Mouse (Mus musculus): Measurements from ENCODE around the gene Gm3646. TPM values are rescaled to one million over a fixed set of nuclear protein-coding genes. Genes with fewer than 3 reads are reported as not detected.

Gm3646 gene
- not detected for polyA plus RNA-seq (2021)

DNA sequence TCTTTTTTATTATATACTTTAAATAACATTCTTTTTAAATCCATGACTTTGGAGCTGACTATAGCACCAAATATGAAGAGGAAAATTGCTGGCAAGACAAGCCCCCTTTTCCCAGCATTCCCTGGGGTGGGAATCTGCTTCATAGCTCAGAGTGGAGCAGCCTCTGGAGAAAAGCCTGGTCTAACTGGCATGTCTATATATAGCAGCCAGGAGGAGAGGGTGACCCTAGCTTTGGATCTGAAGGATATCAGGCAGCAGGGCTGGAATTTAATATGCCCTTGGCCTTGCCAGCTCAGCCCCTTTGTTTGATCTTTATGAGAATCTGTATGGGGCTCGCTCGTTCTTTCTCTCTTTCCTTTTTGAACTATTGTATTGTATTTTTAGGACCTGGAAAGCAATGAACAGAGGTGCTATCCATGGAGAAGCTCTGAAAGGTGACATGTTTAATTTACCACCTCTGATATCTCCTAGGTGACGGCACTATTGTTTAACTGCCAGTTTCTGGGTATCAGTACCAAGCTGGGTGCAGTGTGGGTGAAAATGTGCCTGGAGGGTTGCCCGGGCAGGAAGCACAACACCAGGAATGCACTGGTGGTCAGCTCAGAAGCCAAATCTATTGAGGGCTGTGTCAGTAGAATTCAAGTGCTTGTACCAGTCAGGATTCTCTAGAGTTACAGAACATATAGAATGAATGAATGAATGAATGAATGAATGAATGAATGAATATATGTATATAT lies at the start of gene Gm3646:
Gm3646 (minus strand) TSS at position 90 of the 737 bp plus-strand sequence.
- no peaks in the 10 kb centered on the region for H3K27me3 ChIP-seq
- ATAC-seq (no peak), DNase-seq (ENCODE audit: low read depth, low spot score) (no peak)
- in situ Hi-C loops (cut with MboI; ENCODE audit: low pct_unique_long_range_greater_than_20kb), result no loop called here
- POLR2A ChIA-PET, result no interaction called here
- CTCF ChIA-PET, result interaction anchor here (1.5 kb wide), 1 partner anchor 15 kb away, joined by 4 read pairs; no protein-coding TSS in a partner anchor
- no peak for TF ChIP-seq CTCF (IDR thresholded peaks at IDR 0.05)

DNA sequence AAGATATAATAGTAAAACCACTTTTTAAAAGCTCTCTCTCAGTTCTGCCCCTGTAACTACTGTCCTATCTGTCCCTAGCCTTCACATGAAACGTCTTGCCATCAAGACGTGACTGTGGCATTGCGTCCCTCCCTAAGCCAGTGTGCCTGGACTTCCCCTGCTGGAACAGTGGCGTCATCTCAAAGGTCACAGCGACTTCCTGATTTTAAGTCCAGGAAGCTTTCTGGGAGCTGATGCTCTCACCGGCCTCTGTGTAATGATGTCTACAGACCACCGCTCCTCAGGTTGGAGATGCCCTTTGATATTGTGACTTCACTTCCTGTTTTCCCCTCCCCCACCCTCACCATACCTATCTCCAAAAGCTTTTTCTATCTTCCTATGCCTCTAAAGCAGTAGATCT lies 41.9 kb upstream of the Gm3646 start:
- TF ChIP-seq CTCF (IDR thresholded peaks at IDR 0.05), result no peak
- ChIA-PET CTCF (no interaction called here), POLR2A (interaction anchor here (0.5 to 0.6 kb wide), 2 partner anchors 16 to 380 kb away, joined by 3 read pairs; no protein-coding TSS in a partner anchor)
- in situ Hi-C loops (cut with MboI; ENCODE audit: low pct_unique_long_range_greater_than_20kb), result no loop called here
- ATAC-seq (no peak), DNase-seq (ENCODE audit: low read depth, low spot score) (no peak)
- no peaks in the 10 kb centered on the region for H3K27me3 ChIP-seq

DNA sequence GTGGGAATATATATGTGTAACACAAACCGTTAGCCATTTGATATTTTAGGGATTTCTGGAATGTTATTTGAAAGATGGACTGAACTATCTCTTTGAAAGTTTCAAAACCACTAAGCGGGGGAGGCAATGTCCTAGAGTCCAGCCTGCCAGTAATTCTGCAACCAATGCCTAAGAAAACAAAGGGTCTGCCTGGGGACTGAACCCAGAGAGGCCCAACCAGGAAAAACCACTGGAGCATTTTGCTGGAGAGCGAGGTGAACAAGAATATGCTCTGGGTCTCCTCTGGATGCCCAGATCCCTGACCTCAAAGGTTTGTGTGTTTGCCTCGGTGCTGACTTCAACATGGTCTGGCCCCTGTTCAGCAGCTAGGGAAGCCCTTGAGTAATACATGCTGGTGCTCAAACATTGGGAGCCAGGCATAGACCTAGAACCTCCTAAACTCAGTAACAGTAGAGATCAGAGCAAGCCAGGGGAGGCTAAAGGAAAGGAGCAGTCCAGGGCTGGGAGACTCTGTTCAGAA lies 41.0 kb upstream of the Gm3646 start:
- ATAC-seq (no peak), DNase-seq (ENCODE audit: low read depth, low spot score) (no peak)
- in situ Hi-C loops (cut with MboI; ENCODE audit: low pct_unique_long_range_greater_than_20kb), result no loop called here

DNA sequence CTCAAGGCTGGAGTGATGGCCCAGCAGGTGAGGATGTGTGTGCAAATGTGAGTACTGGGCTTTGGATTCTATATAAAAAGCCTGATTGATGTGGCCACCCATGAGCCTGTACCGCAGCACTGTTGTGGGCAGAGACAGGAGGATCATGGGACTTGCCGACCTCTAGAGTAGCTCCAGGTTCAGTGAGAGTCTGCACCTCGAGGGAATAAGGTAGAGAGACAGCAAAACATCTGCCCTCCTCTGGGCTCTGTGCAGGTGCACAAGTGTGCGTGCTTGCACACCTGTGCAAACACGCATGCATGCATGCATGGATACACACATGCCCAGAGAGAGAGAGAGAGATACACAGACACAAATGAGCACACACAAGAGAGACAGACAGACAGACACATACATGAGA lies 38.2 kb upstream of the Gm3646 start:
- ChIA-PET CTCF (interaction anchor here (1.2 kb wide), 1 partner anchor 11 kb away, joined by 3 read pairs; no protein-coding TSS in a partner anchor), POLR2A (no interaction called here)
- no peaks in the 10 kb centered on the region for H3K27me3 ChIP-seq
- ATAC-seq (no peak), DNase-seq (ENCODE audit: low read depth, low spot score) (no peak)
- in situ Hi-C loops (cut with MboI; ENCODE audit: low pct_unique_long_range_greater_than_20kb), result no loop called here
- no peak for TF ChIP-seq CTCF (IDR thresholded peaks at IDR 0.05)

More for the DNA sequence above, 41.0 kb upstream of the Gm3646 start:
- CTCF ChIA-PET, result no interaction called here
- no peak for TF ChIP-seq CTCF (IDR thresholded peaks at IDR 0.05)
- POLR2A ChIA-PET, result interaction anchor here (0.6 kb wide), 1 partner anchor 59 kb away, joined by 5 read pairs; no protein-coding TSS in a partner anchor
- H3K27me3 ChIP-seq, result no peaks in the 10 kb centered on the region

DNA sequence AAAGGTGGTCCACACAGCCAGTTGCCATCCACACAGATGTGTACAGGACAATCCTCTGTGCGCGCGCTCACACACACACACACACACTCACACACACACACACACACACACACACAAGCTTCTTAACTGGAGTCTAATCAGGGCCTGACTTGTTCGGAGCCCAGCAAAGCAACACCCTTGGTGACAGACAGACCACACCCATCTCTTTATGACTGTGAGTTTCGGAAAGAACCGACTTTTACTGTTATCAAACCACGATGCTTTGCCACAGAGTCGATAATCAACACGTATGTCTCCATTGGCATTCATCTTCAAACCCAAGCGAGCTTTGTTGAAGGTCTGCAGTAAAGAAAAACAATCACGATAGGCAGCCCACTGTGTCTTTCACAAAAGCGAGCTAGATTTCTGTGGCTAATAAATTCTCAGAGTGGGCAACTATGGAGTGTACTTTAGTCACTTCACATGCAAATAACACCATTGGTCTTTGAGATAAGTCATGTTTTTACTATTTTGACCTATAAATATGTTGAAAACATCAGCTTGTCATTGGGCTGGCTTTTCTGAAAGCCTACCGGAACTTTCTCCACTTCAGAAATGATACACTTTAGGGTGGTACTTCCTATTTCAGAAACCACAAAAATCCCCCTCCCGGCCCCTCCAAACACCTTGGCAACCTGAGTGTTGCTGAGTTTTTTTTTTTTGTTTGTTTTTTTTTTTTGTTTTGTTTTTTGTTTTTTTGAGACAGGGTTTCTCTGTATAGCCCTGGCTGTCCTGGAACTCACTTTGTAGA lies 37.3 kb upstream of the Gm3646 start:
- ChIA-PET CTCF (interaction anchor here (0.8 kb wide), 1 partner anchor 51 kb away, joined by 3 read pairs; no protein-coding TSS in a partner anchor), POLR2A (no interaction called here)
- DNase-seq (ENCODE audit: low read depth, low spot score) (no peak), ATAC-seq (no peak)
- no peaks in the 10 kb centered on the region for H3K27me3 ChIP-seq
- in situ Hi-C loops (cut with MboI; ENCODE audit: low pct_unique_long_range_greater_than_20kb), result no loop called here
- TF ChIP-seq CTCF (IDR thresholded peaks at IDR 0.05), result no peak

DNA sequence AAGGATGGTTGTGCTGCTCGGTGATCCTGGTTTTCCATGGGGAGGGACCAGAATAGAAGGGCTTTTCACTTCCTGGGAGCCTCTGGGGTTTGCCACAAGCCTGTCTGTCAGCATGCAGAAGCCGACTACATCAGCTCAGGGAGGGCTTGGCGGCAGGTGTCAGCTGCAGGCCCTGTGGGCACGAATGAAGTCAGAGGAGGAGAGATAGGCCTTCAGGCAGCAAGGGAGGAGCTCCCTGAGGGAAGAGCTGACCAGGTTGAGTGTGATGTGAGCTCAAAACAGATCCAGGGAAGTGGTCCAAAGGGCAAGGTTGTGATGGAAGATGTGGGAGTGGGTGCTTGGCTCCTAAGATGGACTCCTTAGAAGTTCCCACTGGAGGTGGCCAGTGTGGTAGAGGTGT lies 35.7 kb upstream of the Gm3646 start:
- in situ Hi-C loops (cut with MboI; ENCODE audit: low pct_unique_long_range_greater_than_20kb), result no loop called here
- H3K27me3 ChIP-seq, result no peaks in the 10 kb centered on the region
- no peak for TF ChIP-seq CTCF (IDR thresholded peaks at IDR 0.05)
- no peak for ATAC-seq
- CTCF ChIA-PET, result no interaction called here
- no peak for DNase-seq (ENCODE audit: low read depth, low spot score)
- POLR2A ChIA-PET, result no interaction called here

DNA sequence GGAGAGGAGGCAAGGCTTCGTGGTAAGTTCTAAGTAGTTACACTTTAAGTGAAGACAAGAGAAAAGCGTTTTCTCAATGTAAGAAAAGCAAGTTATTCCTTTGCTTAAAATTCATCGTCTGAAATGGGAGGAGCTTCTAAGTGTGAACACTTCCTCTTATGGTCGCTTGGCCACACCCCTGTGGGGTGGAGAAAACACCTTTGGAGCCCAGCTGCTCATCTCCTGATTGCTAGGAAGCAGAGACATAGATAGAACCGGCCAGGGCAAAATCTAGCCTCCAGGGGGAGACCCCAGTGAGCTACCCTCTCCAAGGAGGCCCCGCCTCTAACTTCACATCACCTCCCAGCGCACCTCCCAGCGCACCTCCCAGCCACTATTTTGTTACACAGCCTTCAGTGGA lies 34.7 kb upstream of the Gm3646 start:
- in situ Hi-C loops (cut with MboI; ENCODE audit: low pct_unique_long_range_greater_than_20kb), result no loop called here
- DNase-seq (ENCODE audit: low read depth, low spot score), result no peak
- ChIA-PET POLR2A (no interaction called here), CTCF (no interaction called here)
- no peaks in the 10 kb centered on the region for H3K27me3 ChIP-seq
- ATAC-seq, result no peak
- TF ChIP-seq CTCF (IDR thresholded peaks at IDR 0.05), result no peak

DNA sequence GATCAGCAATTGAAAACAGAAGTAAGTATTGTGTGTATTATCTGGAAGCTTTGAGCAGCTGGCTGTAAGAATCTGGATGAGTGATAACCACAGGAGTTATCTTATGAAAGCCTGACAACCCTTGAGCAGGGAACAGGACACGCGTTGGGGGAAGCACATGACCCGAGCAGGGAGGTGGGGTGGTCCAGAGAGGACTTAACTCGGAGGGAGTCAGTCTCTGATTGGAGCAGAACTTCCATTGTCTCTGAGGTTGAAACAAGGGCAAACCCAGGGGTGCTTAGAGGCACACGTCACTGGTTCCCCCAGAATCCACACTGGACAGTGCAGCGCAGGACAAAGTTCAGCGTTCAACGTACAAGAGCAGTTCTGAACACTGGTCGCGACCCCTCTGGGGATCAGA lies 34.1 kb upstream of the Gm3646 start:
- in situ Hi-C loops (cut with MboI; ENCODE audit: low pct_unique_long_range_greater_than_20kb), result no loop called here
- no peak for ATAC-seq
- no peak for DNase-seq (ENCODE audit: low read depth, low spot score)
- TF ChIP-seq CTCF (IDR thresholded peaks at IDR 0.05), result no peak
- H3K27me3 ChIP-seq, result peaks cover 3% of the 10 kb centered on the region
- ChIA-PET CTCF (no interaction called here), POLR2A (no interaction called here)

DNA sequence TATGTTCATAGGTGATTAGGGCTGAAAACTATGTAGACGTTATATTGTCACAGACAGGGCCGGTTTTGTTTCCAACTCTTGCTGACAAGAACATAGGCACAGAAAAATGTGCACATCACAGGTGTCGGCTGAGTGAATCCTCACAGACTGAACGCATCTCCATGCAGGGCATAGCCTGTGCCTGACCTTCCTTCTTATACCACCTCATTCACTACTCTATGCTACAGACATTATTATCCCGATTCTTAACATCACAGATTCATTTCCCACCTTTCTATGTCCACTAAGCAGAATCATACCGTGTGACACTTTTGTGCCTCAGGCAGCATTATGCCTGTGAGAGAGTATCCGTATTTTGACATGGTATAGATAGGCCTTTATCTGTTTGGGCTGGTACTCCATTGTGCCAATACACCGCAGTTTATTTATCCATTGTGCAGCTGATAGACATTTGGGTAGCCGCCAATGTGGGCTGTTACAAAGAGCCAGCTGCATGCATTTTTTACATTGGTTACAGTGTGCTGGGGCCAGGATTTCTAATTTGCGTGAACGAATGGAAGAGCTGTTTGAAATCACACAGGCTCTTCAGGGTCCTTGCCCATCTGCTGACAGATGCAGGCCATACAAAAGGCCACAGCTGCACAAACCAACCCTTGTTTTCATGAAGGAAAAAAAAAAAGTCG lies 33.5 kb upstream of the Gm3646 start:
- H3K27me3 ChIP-seq, result peaks cover 4% of the 10 kb centered on the region
- ChIA-PET CTCF (no interaction called here), POLR2A (no interaction called here)
- no peak for TF ChIP-seq CTCF (IDR thresholded peaks at IDR 0.05)
- in situ Hi-C loops (cut with MboI; ENCODE audit: low pct_unique_long_range_greater_than_20kb), result no loop called here
- ATAC-seq, result no peak
- no peak for DNase-seq (ENCODE audit: low read depth, low spot score)

DNA sequence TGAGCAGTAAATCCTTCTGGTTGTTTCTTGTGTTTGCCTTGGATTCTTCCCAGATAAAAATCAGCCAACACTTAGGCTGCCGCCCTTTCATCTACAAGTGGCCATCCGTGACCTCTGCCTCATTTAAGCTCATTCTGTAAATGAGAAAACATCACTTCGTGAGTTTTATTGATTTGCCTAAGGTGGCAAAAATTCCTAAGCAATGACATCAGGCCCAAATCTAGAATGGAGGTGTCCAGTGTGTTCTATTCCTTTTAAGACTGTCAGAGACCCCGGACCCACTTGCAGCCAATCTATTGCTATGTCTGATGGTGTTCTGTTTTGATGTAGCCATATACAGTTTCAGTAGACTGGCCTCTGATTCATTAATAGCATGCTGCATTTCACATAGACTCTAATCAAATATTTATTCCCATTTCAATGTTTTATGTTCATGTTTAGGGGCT lies 26.5 kb upstream of the Gm3646 start:
- ChIA-PET POLR2A (no interaction called here), CTCF (interaction anchor here (1.1 kb wide), 1 partner anchor 13 kb away, joined by 3 read pairs; no protein-coding TSS in a partner anchor)
- ATAC-seq, result no peak
- no peak for DNase-seq (ENCODE audit: low read depth, low spot score)
- peaks cover 31% of the 10 kb centered on the region for H3K27me3 ChIP-seq
- no peak for TF ChIP-seq CTCF (IDR thresholded peaks at IDR 0.05)
- in situ Hi-C loops (cut with MboI; ENCODE audit: low pct_unique_long_range_greater_than_20kb), result no loop called here
